Mouse (Mus musculus): ENCODE data around the gene Gpcpd1.

Gpcpd1 gene

DNA sequence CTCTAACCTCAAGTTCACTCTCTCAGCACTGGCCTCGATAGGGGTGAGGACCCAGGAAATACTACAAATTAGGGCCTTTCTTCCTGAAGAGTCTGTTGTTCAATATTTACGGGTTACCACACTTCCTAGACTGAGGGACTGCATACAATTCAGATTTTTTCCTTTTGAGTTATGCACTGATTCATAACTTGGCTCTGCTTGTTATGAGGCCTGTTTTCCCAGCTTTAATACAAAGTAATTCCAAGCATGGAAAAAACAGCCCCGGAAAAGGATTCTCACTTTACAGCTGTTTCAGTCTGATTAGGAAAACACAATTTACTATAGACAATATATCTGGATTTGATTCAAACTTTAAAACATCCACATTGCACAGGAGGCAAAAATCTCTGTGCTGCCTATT, 1.5 kb downstream of the Gpcpd1 start:
- DNase-seq (ENCODE audit: low spot score in 2 of 2) = no peak

DNA sequence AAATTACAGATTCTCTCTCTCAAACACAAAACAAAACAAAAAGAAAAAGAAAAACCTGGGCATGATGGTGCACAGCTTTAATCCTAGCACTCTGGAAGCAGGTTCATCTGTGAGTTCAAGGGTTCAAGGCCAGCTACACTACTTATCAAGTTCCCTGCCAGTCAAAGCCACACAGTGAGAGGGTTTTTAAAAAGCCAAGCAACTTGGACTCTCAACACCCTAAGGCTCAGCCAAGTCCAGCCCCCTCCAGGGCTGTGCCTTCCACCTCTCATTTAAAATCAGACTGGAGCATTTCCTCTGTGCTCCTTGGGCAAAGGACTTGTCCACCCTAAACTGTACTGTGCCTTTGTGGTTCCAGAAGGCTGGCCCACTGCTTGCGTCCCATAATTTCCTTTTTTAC, 3.3 kb downstream of the Gpcpd1 start:
- no peak for DNase-seq (ENCODE audit: low spot score in 2 of 2)

GRCm38 (mm10) chr2:132583126-132583525, 4.4 kb downstream of the Gpcpd1 start:
- DNase-seq (ENCODE audit: low spot score in 2 of 2) = no peak

DNA sequence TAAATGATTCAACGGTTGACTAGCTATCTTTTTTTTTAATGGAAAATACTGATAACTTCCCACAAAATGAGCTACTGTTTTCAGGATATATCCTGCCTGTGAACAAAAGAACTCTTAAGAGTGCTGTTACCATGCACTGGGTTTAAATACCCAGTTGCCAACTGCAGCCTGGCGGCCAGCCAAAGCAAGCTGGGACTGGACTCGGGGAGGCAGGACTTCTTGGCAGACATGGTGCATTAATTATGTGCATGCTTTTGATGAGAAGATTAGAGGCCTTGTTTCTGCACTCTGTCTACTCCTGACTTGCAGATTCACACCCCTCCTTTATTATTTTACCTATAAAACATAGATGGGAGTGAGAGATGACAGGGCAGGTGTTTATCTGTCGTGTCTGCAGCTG, 5.3 kb downstream of the Gpcpd1 start:
- DNase-seq (ENCODE audit: low spot score in 2 of 2) = peak; percentile 49 to 73

GRCm38 (mm10) chr2:132579689-132580088, 7.8 kb downstream of the Gpcpd1 start:
- DNase-seq (ENCODE audit: low spot score in 2 of 2) = no peak

DNA sequence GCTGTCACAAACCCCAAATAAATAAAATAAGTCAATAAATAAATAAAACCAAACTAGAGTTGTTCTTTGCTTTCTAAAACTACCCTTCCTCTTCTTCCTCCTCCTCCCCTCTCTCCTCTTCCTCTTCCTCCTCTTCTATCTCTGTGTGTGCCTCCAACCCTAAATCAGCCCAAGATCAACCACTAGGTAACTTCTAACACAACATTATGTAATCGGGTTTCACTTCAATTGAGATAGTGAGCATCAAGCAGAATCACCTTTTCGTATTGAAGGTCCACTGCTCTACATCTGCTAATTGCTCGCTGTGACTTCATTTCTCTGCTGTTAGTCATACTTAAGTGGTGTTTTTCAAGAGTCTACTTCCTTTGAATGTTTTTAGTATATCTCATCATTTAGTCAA, 8.8 kb downstream of the Gpcpd1 start:
- DNase-seq (ENCODE audit: low spot score in 2 of 2) = no peak

GRCm38 (mm10) chr2:132578059-132578458, 9.5 kb downstream of the Gpcpd1 start:
- peak; percentile 91 to 96 for DNase-seq (ENCODE audit: low spot score in 2 of 2)

DNA sequence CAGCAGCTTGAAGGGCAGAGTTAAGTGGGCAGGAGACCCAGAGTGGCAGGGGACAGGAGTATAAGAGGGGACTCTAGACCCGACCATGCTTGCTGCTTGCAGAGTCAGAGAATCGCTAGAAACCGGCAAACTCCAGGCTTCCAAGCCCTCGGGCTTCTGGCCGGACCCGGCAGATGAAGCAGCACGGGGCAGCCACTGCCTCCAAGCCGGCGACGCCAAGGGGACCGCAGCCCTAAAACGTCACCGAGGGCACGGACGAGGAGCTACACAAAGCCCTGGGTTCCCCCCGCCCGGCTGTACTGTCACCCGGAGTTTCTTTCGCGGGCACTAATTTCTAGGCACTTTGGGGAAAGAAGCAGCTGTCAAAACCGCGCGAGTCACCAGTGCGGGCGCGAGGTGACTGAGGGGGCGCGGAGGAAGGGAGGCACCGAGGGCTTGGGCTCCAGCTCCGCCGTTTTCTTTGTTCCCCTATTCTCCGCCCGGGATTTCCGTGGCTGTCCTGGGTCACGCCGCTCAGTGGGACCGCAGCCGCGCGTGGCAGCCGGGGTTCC, 10.0 kb downstream of the Gpcpd1 start:
- DNase-seq (ENCODE audit: low spot score in 2 of 2) = peak in 1 of 2 experiments; percentile 38

DNA sequence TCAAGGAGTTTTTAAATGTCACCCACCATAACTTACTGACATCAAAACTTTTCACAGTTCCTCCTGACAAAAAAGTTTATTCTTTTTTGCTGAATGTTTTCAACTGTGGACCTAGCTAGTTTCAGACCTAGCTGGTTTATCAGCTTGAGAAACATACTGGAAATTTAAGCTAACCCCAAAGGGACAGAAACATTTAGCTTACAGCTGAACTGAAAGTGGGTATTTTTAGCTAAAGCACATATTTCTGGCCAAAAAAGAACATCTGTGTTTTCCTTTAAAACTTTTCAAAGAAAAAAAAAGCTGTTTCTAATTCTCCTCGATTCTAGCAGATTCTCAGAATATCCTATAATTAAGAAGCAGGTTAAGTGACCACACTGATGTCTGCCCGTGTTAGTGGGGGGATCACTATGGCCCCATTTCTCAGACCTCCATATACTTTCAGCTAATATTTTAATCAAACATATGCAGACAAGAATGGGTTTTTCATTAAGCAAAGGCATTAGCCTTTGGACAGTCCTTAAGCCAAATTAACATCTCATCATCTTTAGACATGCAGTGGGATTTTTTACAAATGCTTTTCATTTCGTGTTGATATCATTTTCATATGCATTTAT, 10.9 kb downstream of the Gpcpd1 start:
- no peak for DNase-seq (ENCODE audit: low spot score in 2 of 2)

- DNase-seq (ENCODE audit: low spot score in 2 of 2) = no peak
Observed at GRCm38 (mm10) chr2:132575759-132576439, 11.6 kb downstream of the Gpcpd1 start.

DNA sequence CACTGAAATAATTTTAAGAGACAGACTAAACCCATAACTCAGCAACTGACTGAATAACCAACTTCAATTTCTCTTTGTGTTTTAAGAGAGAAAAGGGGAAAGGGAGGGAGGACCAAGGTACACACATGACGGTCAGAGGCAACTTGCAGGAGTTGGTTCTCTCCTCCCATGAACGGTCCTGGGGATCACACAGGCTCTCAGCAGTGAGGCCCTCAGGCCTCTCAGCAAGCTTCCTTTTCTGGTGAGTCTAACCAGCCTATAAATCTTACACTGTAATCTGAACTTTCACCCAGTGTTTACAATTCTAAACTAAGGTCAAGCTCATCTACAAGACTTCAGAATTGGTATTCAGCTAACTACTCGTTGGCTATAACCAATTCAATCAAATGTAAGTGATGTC, 12.3 kb downstream of the Gpcpd1 start:
- no peak for DNase-seq (ENCODE audit: low spot score in 2 of 2)

DNA sequence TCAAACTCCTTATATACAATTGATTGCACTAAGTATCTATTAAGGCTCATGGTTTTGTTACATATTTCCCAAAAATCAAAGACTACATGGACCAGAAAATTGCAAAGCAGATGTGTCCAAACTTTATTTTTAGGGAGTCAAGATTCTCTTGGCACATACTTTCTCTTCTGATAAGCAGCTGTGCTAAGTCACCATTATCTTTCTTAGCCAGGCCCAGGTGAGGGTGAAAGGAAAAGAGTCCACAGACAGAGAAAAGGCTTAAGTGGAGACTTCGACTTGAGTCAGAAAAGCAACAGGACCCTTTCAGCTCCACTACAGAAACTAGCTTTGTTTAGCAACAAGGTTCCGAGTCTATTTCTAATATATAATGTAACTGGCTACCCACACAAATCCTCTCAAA, 14.2 kb downstream of the Gpcpd1 start:
- DNase-seq (ENCODE audit: low spot score in 2 of 2) = no peak

DNA sequence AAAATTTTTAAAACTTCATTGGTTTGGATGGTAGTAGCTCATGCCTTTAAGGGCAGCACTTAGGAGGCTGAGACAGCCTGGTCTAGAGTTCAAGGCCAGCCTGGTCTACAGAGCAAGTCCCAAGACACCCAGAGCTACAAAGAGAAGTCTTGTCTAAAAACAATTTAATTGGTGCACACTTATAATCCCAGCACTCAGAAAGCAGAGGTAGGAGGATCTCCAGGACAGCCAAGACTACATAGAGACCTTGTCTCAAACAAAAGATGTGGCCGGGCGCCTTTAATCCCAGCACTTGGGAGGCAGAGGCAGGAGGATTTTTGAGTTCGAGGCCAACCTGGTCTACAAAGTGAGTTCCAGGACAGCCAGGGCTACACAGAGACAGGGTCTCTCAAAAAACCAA, 14.9 kb downstream of the Gpcpd1 start:
- DNase-seq (ENCODE audit: low spot score in 2 of 2) = no peak

GRCm38 (mm10) chr2:132571301-132571700, 16.2 kb downstream of the Gpcpd1 start:
- DNase-seq (ENCODE audit: low spot score in 2 of 2) = no peak

DNA sequence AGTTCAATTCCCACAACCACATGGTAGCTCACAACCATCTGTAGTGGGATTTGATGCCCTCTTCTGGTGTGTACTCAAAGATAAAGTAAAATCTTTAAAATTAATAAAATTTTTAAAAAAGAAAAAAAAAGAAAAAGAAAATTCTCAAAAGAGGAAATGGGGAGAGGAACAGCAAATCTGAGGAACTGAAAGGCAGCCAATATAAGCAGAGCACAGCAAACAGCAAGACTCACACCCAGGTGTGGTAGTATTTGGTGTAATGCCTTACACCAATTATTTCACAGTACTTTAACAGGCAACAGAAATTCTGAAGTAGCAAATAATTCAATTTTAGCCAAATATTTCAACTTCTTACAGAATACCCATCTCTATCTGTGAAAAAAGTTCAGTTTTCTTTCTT, 16.7 kb downstream of the Gpcpd1 start:
- no peak for DNase-seq (ENCODE audit: low spot score in 2 of 2)

- no peak for DNase-seq (ENCODE audit: low spot score in 2 of 2)
Observed at GRCm38 (mm10) chr2:132569686-132570085, 17.8 kb downstream of the Gpcpd1 start.

DNA sequence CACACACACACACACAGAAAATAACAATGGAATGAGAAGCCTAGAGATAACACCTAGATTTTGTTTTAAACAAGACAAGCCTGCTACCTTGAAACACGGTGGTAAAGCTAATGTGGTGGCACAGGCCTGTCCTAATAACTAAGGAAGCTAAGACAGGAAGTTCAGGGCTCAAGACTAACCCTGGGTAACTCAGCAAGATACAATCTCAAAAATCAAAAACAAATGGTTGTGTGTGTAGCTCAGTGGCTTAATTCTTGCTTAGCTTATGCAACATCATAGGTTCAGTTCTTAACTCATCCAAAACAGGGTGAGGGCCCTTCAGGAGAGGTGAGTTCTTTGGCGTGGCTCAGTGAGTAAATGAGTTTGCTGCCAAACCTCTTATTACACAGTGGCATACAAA, 20.1 kb downstream of the Gpcpd1 start:
- no peak for DNase-seq (ENCODE audit: low spot score in 2 of 2)

GRCm38 (mm10) chr2:132561860-132562259, 25.7 kb downstream of the Gpcpd1 start:
- no peak for DNase-seq (ENCODE audit: low spot score in 2 of 2)

GRCm38 (mm10) chr2:132527864-132528263, 59.7 kb downstream of the Gpcpd1 start:
- no peak for DNase-seq (ENCODE audit: low spot score in 2 of 2)

- DNase-seq (ENCODE audit: low spot score in 2 of 2) = no peak
Observed at GRCm38 (mm10) chr2:132526894-132527532, 60.5 kb downstream of the Gpcpd1 start.

DNA sequence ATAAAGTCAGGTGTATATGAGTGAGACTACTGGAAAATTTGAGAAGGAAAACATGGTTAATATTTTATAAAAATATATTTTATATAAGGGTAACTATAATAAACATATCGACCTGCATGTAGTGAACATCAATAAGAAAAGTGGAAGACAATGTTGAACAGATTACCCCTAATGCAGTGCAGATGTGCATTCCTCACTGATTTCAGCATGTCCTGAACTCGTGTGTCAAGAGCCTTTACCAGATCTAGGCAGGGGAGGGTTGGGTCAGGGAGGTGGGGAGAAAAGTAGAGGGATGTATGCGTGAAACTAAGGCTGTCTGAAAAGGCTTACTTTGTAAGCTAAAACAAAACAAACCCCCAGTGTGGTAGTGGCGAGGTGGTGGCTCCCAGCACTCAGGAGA, 61.4 kb downstream of the Gpcpd1 start:
- DNase-seq (ENCODE audit: low spot score in 2 of 2) = no peak

GRCm38 (mm10) chr2:132518021-132518901, 69.3 kb downstream of the Gpcpd1 start:
- no peak for DNase-seq (ENCODE audit: low spot score in 2 of 2)

Measured in left cerebral cortex, adult 9 months (tissue).